Mouse (Mus musculus) lung, adult 2 months (tissue): Measurements from ENCODE around the gene Gm20388. TPM values are rescaled to one million over a fixed set of nuclear protein-coding genes. Genes with fewer than 3 reads are reported as not detected.
"Not testable (repeated sequence)": the region's sequence is repeated elsewhere in the genome, so short reads cannot be mapped to it uniquely, and the experiment has no call there.

Experiments used
- DNase-seq: peaks from one replicate; pipeline ENCODE4 v3.0.0; 2022
- H3K4me1 ChIP-seq: fragments of 200-500 bp; 2 replicates; pipeline ENCODE4 v1.6.1; 2011; ENCODE audit warnings: low read length; ENCODE audit not compliant: control insufficient read depth, insufficient read depth
- H3K4me3 ChIP-seq: fragments of 200-500 bp; replicated peaks from 2 replicates; pipeline ENCODE3; 2011; ENCODE audit warnings: low read depth, mild to moderate bottlenecking, control low read depth, low read length; ENCODE audit errors: extremely low read depth
- CTCF ChIP-seq: fragments of 200-500 bp; IDR thresholded peaks from 2 replicates; pipeline ENCODE4 v1.5.1; 2011; ENCODE audit warnings: mild to moderate bottlenecking, low read length, control low read depth; ENCODE audit not compliant: insufficient read depth
- POLR2A ChIP-seq: fragments of 200-500 bp; IDR thresholded peaks from 2 replicates; pipeline ENCODE4 v1.6.1; 2011; ENCODE audit warnings: low read depth, mild to moderate bottlenecking, control low read depth, low read length, borderline replicate concordance; ENCODE audit errors: extremely low read depth
- WGBS: fragments of 180-500 bp; shearing (Covaris S2); methylation state at CpG from one replicate; pipeline ENCODE4 v1.1.7; 2018; 5-methylcytosine and 5-hydroxymethylcytosine counted together
- polyA plus RNA-seq: library from polyadenylated mRNA; depleted of rRNA; stranded (reverse); fragments of >200 nt; gene quantifications from 2 replicates; pipeline ENCODE4 v1.2.3, GENCODE M21; 2012

The Gm20388 gene
- polyA plus RNA-seq, 1 experiment: 67.8 TPM

DNA sequence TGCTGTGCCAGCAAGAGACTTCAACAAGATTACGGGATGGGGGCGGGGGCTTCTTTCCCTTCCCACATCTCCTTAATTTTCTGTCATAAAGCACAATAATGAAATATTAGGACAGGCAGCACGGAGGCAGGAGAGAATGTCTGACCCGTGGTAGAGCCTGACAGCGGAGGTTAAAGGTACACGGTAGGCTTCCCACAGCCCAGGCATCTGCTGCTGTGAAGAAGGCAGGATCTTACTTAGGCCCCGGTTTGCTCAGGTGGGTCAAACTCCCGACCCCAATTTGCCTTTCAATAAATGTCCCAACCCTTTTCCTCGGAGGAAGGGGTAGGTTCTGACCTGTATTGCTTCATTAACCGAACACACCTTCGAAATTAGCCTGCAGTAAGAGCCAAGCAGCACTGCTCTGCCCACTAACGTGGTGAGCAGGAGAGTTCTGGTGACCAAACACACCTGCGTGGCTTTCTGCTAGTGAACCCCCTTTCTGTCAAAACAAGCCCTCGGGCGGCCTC is 3894.6 kb downstream of the Gm20388 start:
- peaks cover 5% of the 10 kb centered on the region; the same call in 1 of the 2 replicates for H3K4me1 ChIP-seq
- 28% methylated on average over 15 of the region's 15 CpGs for WGBS

DNA sequence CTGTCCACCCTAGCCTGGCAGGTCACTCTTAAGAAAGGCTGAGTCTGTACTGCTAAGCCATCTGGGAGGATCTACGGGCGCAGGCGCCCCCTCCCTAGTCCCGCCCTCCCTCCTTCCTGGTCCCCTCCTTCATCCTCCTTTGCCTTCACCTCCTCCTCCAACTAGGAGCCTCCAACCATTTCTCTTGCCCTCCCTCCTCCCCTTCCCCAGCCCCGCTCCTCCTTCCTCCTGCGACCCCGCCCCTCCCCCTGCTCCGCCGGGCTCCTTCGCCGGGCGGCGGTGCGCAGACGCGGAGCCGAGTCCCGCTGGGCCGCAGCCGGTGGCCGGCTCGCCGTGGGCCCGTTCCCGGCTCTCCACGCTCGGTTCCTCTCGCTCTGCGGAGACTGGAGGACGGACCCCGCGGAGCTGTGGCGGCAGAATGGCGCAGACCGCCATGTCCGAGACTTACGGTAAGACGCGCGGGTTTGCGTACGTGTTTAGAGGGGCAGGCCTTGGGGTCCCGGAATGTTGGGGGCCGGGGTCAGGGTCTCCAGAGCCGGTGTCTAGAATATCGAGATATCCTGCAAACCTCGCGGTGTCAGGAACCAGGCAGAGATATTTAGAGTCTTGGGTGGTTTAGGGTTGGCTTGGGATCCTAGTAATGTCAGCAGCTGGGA is 3895.2 kb downstream of the Gm20388 start, which contains the start of gene Rab4a:
Gene Rab4a (plus strand): TSS at position 268 of the 656 bp plus-strand sequence.
- under 1% methylated on average over 47 of the region's 48 CpGs for WGBS
- TF ChIP-seq CTCF (no peak), POLR2A (peak; percentile 35; the same call in 1 of the 2 replicates)
- H3K4me1 ChIP-seq: peaks cover 5% of the 10 kb centered on the region; the same call in 1 of the 2 replicates
- peak; percentile 78 for DNase-seq
- peak within 1 kb of the TSS; percentile 96 for H3K4me3 ChIP-seq

More for the DNA sequence above, 3894.6 kb downstream of the Gm20388 start:
- no peak for DNase-seq
- peak overlapping the region; percentile 51 for H3K4me3 ChIP-seq
- TF ChIP-seq POLR2A (no peak), CTCF (no peak)

DNA sequence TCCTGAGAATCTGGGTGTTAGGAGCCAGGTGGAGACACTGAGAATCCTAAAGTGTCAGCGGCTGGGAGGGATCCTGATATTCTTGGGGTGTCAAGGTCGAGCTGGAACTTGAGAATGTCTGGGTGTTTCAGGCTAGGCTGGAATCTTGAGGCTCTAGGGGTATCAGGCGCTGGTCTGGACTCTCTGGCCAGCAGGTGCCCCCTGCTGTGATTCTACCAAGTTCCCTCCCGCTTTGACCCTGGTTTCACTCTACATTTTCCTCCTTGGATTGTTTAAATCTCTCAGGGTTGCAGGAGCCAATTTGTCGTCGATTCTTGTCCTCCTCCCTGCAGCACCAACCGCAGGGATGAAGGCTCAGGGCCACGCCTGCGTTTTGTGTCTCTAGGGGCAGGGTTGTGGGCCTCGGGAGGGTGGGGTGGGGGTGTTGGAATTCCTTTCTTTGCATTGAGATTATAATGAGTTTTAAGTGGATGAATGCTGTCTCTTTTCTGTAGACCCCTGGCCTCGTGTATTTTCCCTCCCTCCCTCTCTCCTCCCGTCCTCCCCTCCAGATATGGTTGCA is 3895.8 kb downstream of the Gm20388 start:
- H3K4me3 ChIP-seq: peak overlapping the region; percentile 96
- no peak for TF ChIP-seq POLR2A
- TF ChIP-seq CTCF: no peak
- DNase-seq: no peak
- peaks cover 5% of the 10 kb centered on the region; the same call in 1 of the 2 replicates for H3K4me1 ChIP-seq
- 8% methylated on average over 12 of the region's 12 CpGs for WGBS

DNA sequence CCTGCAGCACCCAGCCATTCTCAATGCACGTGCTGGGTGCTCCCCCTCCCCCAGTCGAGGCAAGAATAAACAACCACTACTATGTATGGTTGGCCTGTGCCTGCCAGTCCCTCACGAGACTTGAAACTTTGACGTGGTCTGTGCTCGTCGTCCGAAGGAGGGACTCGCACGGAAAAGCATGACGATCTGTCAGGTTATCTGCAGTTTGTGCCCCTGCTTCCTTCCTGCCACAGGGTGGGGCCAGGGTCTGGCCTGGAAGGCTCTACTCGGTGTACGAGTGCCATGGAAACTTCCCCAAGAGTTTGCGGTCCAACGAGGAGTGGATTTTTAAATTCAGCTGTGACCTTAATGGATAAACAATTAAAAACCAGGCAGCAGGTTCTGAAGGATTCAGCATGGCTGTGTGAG is 3896.4 kb downstream of the Gm20388 start:
- no peak for DNase-seq
- no peak for TF ChIP-seq POLR2A
- no peak for TF ChIP-seq CTCF
- Histone ChIP-seq H3K4me1 (peaks cover 5% of the 10 kb centered on the region; the same call in 1 of the 2 replicates), H3K4me3 (peak overlapping the region; percentile 12)
- 4% methylated on average over 14 of the region's 14 CpGs for WGBS

- 75% methylated on average over 6 of the region's 6 CpGs for WGBS
- TF ChIP-seq POLR2A (no peak), CTCF (no peak)
Observed at GRCm38 (mm10) chr8:123807852-123808573, 3897.4 kb downstream of the Gm20388 start.

DNA sequence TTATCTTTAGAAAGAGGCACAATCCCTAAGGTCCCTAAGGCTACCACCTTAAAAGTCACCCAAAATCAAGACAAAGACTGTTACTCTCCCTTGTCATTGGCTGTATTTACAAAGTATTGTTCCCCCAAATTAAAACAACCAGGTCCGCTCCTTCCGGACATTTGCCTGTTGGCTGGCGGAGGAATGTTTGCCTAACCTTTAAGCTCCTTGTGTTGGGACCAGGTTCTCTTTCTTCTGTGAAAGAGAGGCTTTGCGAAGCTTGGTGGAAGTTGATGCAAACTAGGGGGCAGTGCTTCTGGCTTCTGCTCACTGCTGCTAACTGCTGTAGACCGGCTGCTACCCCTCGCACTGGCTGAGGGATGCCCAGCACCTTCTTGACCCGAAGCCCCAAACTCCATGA is 3898.0 kb downstream of the Gm20388 start:
- Histone ChIP-seq H3K4me1 (peaks cover 5% of the 10 kb centered on the region; the same call in 1 of the 2 replicates), H3K4me3 (no peak overlapping the region)
- WGBS: 76% methylated on average over 7 of the region's 7 CpGs

More at GRCm38 (mm10) chr8:123807852-123808573, 3897.4 kb downstream of the Gm20388 start:
- Histone ChIP-seq H3K4me3 (no peak overlapping the region), H3K4me1 (peaks cover 5% of the 10 kb centered on the region; the same call in 1 of the 2 replicates)
- DNase-seq: no peak

GRCm38 (mm10) chr8:123809342-123809741 is 3898.7 kb downstream of the Gm20388 start:
- H3K4me1 ChIP-seq, H3K4me3 ChIP-seq, DNase-seq: not testable (repeated sequence)
- 95% methylated on average over 4 of the region's 4 CpGs for WGBS

More for the DNA sequence above, 3898.0 kb downstream of the Gm20388 start:
- no peak for DNase-seq
- TF ChIP-seq CTCF (no peak), POLR2A (no peak)

DNA sequence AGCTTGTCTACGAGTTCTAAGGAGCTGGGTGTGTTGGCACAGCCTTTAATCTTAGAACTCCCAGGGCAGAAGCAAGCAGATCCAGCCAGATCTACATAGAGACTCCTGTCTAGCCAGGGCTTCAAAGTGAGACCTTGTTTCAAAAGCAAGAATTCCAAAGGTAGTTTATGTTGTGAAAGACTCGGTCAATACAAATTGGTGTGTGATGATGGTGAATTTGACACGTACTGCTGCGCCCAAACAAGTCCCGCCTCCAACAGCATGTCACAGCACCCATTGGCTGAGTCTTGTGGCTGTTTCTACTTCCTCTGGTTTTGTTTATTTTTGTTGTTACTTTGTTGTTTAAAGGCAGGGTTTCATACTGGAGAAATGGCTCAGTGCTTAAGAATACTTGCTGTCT is 3901.6 kb downstream of the Gm20388 start:
- TF ChIP-seq CTCF: no peak
- TF ChIP-seq POLR2A: no peak
- no peak for DNase-seq
- Histone ChIP-seq H3K4me1 (0 out of 2 replicates have a peak, but pooled peaks cover 2% of the 10 kb centered on the region), H3K4me3 (no peak overlapping the region)
- 84% methylated on average over 5 of the region's 5 CpGs for WGBS

DNA sequence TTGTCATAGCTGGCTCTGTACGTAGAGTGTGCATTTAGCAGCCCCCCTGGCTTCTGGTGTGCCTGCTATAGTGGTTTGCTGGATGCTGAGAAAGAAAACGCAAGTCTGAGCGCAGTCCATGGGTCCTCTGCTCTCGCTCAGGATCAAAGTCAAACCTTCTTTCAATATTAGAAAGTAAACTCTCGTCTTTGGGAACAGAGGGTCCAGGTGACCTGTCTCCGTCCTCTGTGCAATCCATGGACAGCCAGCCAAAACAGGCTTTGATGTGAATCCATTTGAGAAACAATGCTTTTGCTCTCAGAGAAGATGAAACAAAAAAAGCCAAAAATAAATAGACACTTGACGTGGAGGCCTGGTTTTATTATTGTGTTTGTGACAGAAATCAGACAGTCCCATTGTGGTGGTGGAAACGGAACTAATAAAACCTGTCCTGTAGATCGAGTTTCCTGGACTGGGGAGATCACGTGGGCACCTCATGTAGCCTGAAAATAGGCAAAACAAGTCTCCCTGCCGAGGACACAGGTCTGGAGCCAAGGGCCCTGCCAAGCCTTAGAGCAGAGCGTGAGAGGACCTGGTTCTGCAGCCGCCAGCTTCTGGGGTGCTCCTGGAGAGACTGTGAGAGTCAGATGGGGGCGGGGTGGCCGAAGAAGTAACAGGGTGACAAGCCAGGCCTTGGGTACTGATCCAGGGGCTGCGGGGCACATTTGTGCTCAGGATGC is 3902.7 kb downstream of the Gm20388 start:
- Histone ChIP-seq H3K4me1 (no peaks in the 10 kb centered on the region), H3K4me3 (no peak overlapping the region)
- WGBS: 71% methylated on average over 16 of the region's 16 CpGs
- TF ChIP-seq CTCF (no peak), POLR2A (no peak)
- no peak for DNase-seq

- DNase-seq: no peak
- WGBS: 87% methylated on average over 4 of the region's 4 CpGs
- no peak overlapping the region for H3K4me3 ChIP-seq
Observed at GRCm38 (mm10) chr8:123813892-123814266, 3903.2 kb downstream of the Gm20388 start.

More at GRCm38 (mm10) chr8:123813892-123814266, 3903.2 kb downstream of the Gm20388 start:
- TF ChIP-seq POLR2A: no peak
- TF ChIP-seq CTCF: no peak
- H3K4me1 ChIP-seq: no peaks in the 10 kb centered on the region
